Mouse (Mus musculus): Measurements from ENCODE around the gene Prap1. TPM values are rescaled to one million over a fixed set of nuclear protein-coding genes. Genes with fewer than 3 reads are reported as not detected.
A peak's percentile ranks its signal among the peaks of the same experiment; 100 is the strongest.

Gene Prap1
- total RNA-seq, 2 experiments from 2014 or later = not detected

GRCm38 (mm10) chr7:140081408-140082241, 11.6 kb upstream of the Prap1 start:
- DNase-seq (ENCODE audit: low spot score in 2 of 2) = no peak

- no peak for DNase-seq (ENCODE audit: low spot score in 2 of 2)
These were observed 10.9 kb upstream of the Prap1 start, which contains the start of gene Caly for GRCm38 (mm10) chr7:140082242-140082678. Gene Caly (minus strand): TSS chr7:140082548.

GRCm38 (mm10) chr7:140090601-140091000, 2.6 kb upstream of the Prap1 start:
- no peak for DNase-seq (ENCODE audit: low spot score in 2 of 2)

- DNase-seq (ENCODE audit: low spot score in 2 of 2) = no peak
These were observed 1.8 kb downstream of the Prap1 start for GRCm38 (mm10) chr7:140094954-140095353.

DNA sequence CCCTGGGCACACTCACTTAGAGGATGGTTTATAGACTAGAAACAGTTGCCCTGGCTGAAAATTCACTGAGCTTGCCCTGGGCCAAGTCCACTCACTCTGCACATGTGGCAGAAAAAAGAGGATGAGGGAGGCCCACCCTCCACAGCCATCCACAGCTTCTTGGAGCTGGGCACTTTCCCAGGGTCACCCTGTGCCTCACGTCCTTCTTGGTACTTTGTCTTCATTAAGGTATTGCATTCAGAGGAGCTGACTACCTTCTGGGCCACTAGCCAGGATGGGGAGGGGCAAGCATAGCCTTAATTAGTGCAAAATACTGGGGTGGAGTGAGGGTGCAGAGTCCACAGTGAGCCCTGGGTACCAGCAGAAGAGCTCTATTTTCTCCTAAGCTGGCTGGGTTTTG, 2.4 kb downstream of the Prap1 start:
- no peak for DNase-seq (ENCODE audit: low spot score in 2 of 2)

DNA sequence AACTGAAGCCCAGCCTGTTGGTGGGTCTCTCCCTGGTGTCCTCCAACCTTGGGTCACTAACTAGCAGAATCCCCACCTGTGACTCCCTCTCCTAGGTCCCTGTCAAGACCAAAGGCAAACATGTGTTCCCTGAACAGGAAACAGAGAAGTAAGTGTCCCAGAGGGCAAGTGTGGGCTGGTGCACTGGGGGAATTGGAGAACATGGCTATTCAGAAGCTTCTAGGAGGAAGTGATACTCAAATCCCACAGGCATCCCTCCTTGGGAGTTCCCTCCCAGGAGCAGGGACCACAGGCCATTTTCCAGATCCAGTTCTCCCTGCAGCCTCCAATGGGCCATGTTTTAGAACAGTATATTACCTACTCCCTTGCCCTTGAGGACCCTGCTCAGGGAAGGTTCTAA, 2.9 kb downstream of the Prap1 start:
- DNase-seq (ENCODE audit: low spot score in 2 of 2) = no peak

DNA sequence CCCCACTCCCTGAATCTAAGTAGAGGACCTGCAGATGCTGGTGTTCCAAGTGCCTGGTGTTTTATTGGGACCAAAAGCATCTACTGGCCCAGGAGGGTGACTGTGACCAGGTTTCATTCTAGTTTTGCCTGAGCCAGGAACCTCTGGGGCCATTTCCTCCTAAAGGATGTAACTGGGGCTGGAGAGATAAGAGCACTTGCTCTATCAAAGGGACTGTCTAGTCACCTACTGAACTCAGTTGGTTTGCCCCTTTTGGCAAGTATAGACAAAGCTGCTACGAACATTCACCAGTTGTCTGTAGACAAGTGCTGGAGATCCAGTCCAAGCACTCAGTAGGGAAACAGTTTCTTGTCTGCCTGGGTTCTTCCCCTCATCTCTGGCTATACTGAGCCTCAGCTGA, 5.3 kb downstream of the Prap1 start:
- no peak for DNase-seq (ENCODE audit: low spot score in 2 of 2)

DNA sequence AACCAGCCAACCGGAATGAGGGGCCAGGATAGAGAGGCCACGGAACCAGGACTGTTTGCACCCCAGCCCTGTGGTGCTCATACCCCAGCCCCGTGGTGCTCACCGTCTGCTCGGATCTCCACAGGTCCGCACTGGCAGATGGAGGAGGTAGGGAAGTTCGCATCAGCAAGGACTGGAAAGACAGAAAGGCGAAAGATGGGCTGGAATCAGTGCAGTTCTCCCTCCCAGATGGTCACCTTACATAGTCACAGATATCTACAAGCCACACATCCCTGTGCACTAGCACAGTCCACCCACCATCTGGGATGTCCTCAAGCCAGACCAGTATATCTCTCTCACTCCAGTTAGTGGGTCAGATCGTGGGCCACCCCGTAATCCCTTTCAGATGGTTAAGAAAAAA, 8.3 kb downstream of the Prap1 start:
- DNase-seq (ENCODE audit: low spot score in 2 of 2) = no peak

DNA sequence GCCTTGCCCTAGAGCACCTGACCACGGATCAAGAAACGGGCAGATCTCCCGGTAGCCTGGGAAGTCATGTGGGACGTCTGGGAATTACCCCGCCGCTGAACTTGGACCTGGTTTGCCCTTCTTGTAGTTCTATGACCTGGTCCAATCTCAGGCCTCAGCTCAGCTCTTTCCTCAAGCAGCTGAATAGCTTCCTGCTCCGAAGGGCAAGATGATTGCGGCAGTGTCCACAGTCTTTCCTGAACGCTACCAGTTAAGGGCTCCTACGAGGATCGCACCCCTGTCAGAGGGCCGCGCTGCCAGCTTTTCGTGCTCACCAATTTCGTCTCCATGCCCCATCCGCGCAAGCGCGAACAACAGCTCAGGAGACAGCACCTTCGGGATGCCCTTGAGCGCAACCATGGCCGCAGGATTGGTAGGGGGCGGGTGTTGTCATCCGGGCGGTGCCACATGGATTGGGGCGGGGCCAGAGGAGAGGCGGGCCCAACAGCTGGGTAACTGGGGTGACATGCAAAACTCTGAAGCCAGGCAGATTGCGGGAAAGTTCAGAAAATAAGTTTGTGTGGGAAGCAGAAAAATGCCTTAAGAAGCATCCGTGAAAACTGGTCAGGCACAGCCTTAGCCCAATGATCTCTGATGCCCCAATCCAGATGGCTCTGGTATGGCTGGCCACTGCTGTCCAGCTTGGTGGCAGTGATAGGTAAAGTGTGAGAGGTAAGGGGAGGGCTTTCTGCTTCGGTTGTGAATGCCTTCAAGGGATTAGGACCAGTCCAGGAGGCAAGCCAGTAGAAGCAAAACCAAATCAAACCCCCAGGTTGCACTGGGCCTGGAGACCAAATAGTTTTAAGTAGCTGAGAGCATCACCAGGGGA, 9.0 kb downstream of the Prap1 start, which contains the start of gene Fuom:
TSS of gene Fuom (minus strand) at position 449 of the 868 bp plus-strand sequence.
- peak; percentile 85 to 89 for DNase-seq (ENCODE audit: low spot score in 2 of 2)

DNA sequence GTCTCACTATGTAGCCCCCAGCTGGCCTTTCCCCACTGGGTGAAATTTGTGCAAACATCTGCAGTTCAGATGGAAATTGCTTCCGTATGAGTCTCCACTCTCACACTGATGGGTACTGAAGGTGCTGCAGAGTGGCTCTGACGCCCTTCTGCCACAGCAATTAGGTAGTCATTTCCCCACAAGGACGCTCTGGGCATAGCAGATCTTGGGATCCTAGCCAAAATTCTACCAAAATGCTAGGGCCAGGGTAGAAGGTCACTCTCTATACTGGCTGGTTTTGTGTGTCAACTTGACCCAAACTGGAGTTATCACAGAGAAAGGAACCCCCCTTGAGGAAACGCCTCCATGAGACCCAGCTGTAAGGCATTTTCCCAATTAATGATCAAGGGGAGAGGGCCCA, 10.8 kb downstream of the Prap1 start:
- DNase-seq (ENCODE audit: low spot score in 2 of 2) = no peak

- DNase-seq (ENCODE audit: low spot score in 2 of 2) = no peak
These were observed 18.7 kb downstream of the Prap1 start for GRCm38 (mm10) chr7:140111943-140112342.

DNA sequence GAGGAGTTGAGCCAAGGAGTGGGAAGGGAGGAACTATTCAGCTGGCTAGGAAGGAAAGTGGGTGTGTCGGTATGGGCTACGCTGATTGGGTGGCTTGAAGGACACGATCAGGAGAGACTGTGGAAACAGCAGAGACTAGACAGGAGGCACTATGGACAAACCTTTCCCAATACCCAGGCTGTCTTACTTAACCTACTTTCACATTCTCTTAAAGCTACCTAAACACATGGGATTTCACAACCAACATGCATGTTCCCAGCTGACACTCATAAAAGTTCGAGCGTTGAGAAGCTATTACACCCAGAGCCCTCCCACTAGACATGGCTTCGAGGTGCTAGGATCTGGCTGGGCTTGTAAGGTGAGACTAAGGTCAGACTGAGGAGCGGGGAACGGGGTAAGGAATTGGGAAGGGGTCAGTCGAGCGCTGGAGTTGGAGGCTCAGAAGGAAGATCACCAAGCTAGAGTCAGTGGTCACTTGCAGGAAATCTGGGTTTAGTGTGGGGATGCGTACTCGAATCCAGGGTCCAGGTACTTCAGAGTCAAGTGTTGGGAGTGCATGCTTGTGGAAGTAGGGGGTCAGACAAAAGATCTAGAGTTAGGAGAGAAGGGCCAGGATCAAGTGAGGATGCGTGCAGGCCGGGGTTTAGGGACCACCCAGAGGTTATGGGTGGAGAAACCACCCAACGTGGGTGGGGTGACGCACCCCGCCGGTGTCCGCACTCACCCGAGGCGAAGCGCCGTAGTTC, 22.6 kb downstream of the Prap1 start, which contains the start of gene Paox:
TSS of gene Paox (plus strand) at position 217 of the 746 bp plus-strand sequence.
- peak in 1 of 2 experiments; percentile 55 for DNase-seq (ENCODE audit: low spot score in 2 of 2)

- DNase-seq (ENCODE audit: low spot score in 2 of 2) = peak; percentile 86
These were observed 23.3 kb downstream of the Prap1 start, which contains the start of gene Echs1 for GRCm38 (mm10) chr7:140116329-140117054. Gene Echs1 (minus strand): TSS chr7:140116476.

GRCm38 (mm10) chr7:140120484-140120883, 27.3 kb downstream of the Prap1 start:
- DNase-seq (ENCODE audit: low spot score in 2 of 2) = no peak

DNA sequence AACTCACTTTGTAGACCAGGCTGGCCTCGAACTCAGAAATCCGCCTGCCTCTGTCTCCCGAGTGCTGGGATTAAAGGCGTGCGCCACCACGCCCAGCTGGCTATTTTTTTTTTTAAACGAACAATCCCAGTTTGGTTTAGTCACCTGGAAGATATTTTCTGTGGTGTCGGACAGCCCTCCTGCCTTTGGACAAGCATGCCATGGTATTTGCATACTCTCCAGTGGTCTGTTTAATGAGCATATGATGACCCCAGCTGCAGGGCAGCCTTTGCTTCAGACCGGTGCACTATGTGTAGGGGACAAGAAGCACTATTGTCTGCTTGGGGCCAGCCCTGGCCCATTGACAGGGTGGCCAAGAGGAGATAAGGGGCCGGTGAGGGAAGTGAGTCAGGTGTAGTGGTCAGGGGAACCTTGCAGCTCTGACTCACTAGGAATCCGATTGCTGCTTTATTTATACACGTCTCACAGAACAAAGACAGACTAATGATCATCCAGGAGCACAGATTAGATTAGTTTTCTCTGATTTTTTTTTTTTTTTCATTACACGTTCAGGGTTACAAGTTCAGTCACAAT, 28.2 kb downstream of the Prap1 start:
- no peak for DNase-seq (ENCODE audit: low spot score in 2 of 2)

GRCm38 (mm10) chr7:140122765-140123164, 29.6 kb downstream of the Prap1 start:
- DNase-seq (ENCODE audit: low spot score in 2 of 2) = no peak

- no peak for DNase-seq (ENCODE audit: low spot score in 2 of 2)
These were observed 31.2 kb downstream of the Prap1 start for GRCm38 (mm10) chr7:140124382-140124781.

GRCm38 (mm10) chr7:140125278-140126021, 32.3 kb downstream of the Prap1 start:
- DNase-seq (ENCODE audit: low spot score in 2 of 2) = peak; percentile 91 to 92

- DNase-seq (ENCODE audit: low spot score in 2 of 2) = no peak
These were observed 32.8 kb downstream of the Prap1 start for GRCm38 (mm10) chr7:140126022-140126350.
